Mouse (Mus musculus): ENCODE data around the gene Lrrc3. TPM values are rescaled to one million over a fixed set of nuclear protein-coding genes. Genes with fewer than 3 reads are reported as not detected.

The Lrrc3 gene
- polyA plus RNA-seq, 1 experiment: 8.6 TPM

- DNase-seq: peak; percentile 88
- no peak for TF ChIP-seq POLR2A (IDR thresholded peaks at IDR 0.05; ENCODE audit: low read depth, low read length)
- TF ChIP-seq CTCF (conservative IDR thresholded peaks at IDR 0.05; ENCODE audit: insufficient read depth, insufficient read length, low read depth, low read length): no peak
- Histone ChIP-seq H3K27ac (ENCODE audit: insufficient read depth, low read depth, low read length) (no peak overlapping the region), H3K4me1 (ENCODE audit: control insufficient read depth, insufficient read depth, low read length) (peaks cover 9% of the 10 kb centered on the region), H3K36me3 (ENCODE audit: control insufficient read depth, insufficient read depth, low read length) (no peaks in the 10 kb centered on the region), H3K27me3 (replicated peaks; ENCODE audit: control insufficient read depth, insufficient read depth, low read length) (no peaks in the 10 kb centered on the region), H3K4me3 (ENCODE audit: insufficient read depth, low read depth, low read length) (no peak overlapping the region)
- WGBS: 47% methylated on average over 7 of the region's 7 CpGs
Observed at GRCm38 (mm10) chr10:77900126-77900525, 2.2 kb downstream of the Lrrc3 start.

- TF ChIP-seq POLR2A (IDR thresholded peaks at IDR 0.05; ENCODE audit: low read depth, low read length) (no peak), CTCF (conservative IDR thresholded peaks at IDR 0.05; ENCODE audit: insufficient read depth, insufficient read length, low read depth, low read length) (no peak)
- 53% methylated on average over 5 of the region's 5 CpGs for WGBS
- peaks cover 6% of the 10 kb centered on the region; the same call in 1 of the 2 replicates for H3K4me1 ChIP-seq (ENCODE audit: control insufficient read depth, insufficient read depth, low read length)
- H3K27me3 ChIP-seq (replicated peaks; ENCODE audit: control insufficient read depth, insufficient read depth, low read length): no peaks in the 10 kb centered on the region
- peak; percentile 16 for DNase-seq
- H3K4me3 ChIP-seq (ENCODE audit: insufficient read depth, low read depth, low read length): no peak overlapping the region
- H3K36me3 ChIP-seq (ENCODE audit: control insufficient read depth, insufficient read depth, low read length): no peaks in the 10 kb centered on the region
- H3K27ac ChIP-seq (ENCODE audit: insufficient read depth, low read depth, low read length): no peak overlapping the region
Observed at GRCm38 (mm10) chr10:77895562-77895961, 6.8 kb downstream of the Lrrc3 start.

GRCm38 (mm10) chr10:77890987-77891565 is 11.3 kb downstream of the Lrrc3 start:
- TF ChIP-seq POLR2A (IDR thresholded peaks at IDR 0.05; ENCODE audit: low read depth, low read length) (no peak), CTCF (conservative IDR thresholded peaks at IDR 0.05; ENCODE audit: insufficient read depth, insufficient read length, low read depth, low read length) (no peak)
- no peak for DNase-seq
- no peak overlapping the region for H3K27ac ChIP-seq (ENCODE audit: insufficient read depth, low read depth, low read length)
- no peaks in the 10 kb centered on the region for H3K4me1 ChIP-seq (ENCODE audit: control insufficient read depth, insufficient read depth, low read length)
- no peaks in the 10 kb centered on the region for H3K36me3 ChIP-seq (ENCODE audit: control insufficient read depth, insufficient read depth, low read length)
- no peak overlapping the region for H3K4me3 ChIP-seq (ENCODE audit: insufficient read depth, low read depth, low read length)
- 82% methylated on average over 8 of the region's 8 CpGs for WGBS
- no peaks in the 10 kb centered on the region for H3K27me3 ChIP-seq (replicated peaks; ENCODE audit: control insufficient read depth, insufficient read depth, low read length)

- no peaks in the 10 kb centered on the region for H3K36me3 ChIP-seq (ENCODE audit: control insufficient read depth, insufficient read depth, low read length)
- no peak for TF ChIP-seq POLR2A (IDR thresholded peaks at IDR 0.05; ENCODE audit: low read depth, low read length)
- TF ChIP-seq CTCF (conservative IDR thresholded peaks at IDR 0.05; ENCODE audit: insufficient read depth, insufficient read length, low read depth, low read length): peak; percentile 38; the same call in 1 of the 2 replicates
- no peak overlapping the region for H3K27ac ChIP-seq (ENCODE audit: insufficient read depth, low read depth, low read length)
- no peaks in the 10 kb centered on the region for H3K27me3 ChIP-seq (replicated peaks; ENCODE audit: control insufficient read depth, insufficient read depth, low read length)
- DNase-seq: no peak
- 45% methylated on average over 12 of the region's 12 CpGs for WGBS
- no peaks in the 10 kb centered on the region for H3K4me1 ChIP-seq (ENCODE audit: control insufficient read depth, insufficient read depth, low read length)
- H3K4me3 ChIP-seq (ENCODE audit: insufficient read depth, low read depth, low read length): no peak overlapping the region
Observed at GRCm38 (mm10) chr10:77886007-77886747, 16.2 kb downstream of the Lrrc3 start.

- Histone ChIP-seq H3K27me3 (replicated peaks; ENCODE audit: control insufficient read depth, insufficient read depth, low read length) (no peaks in the 10 kb centered on the region), H3K4me1 (ENCODE audit: control insufficient read depth, insufficient read depth, low read length) (no peaks in the 10 kb centered on the region), H3K4me3 (ENCODE audit: insufficient read depth, low read depth, low read length) (no peak overlapping the region), H3K27ac (ENCODE audit: insufficient read depth, low read depth, low read length) (no peak overlapping the region), H3K36me3 (ENCODE audit: control insufficient read depth, insufficient read depth, low read length) (no peaks in the 10 kb centered on the region)
- no peak for DNase-seq
- WGBS: 86% methylated on average over 5 of the region's 5 CpGs
- TF ChIP-seq CTCF (conservative IDR thresholded peaks at IDR 0.05; ENCODE audit: insufficient read depth, insufficient read length, low read depth, low read length) (peak; percentile 27; the same call in 1 of the 2 replicates), POLR2A (IDR thresholded peaks at IDR 0.05; ENCODE audit: low read depth, low read length) (no peak)
Observed at GRCm38 (mm10) chr10:77882553-77882952, 19.8 kb downstream of the Lrrc3 start.

- Histone ChIP-seq H3K4me3 (ENCODE audit: insufficient read depth, low read depth, low read length) (no peak overlapping the region), H3K36me3 (ENCODE audit: control insufficient read depth, insufficient read depth, low read length) (no peaks in the 10 kb centered on the region), H3K27ac (ENCODE audit: insufficient read depth, low read depth, low read length) (no peak overlapping the region), H3K4me1 (ENCODE audit: control insufficient read depth, insufficient read depth, low read length) (no peaks in the 10 kb centered on the region), H3K27me3 (replicated peaks; ENCODE audit: control insufficient read depth, insufficient read depth, low read length) (no peaks in the 10 kb centered on the region)
- TF ChIP-seq CTCF (conservative IDR thresholded peaks at IDR 0.05; ENCODE audit: insufficient read depth, insufficient read length, low read depth, low read length) (peak; percentile 33; the same call in 1 of the 2 replicates), POLR2A (IDR thresholded peaks at IDR 0.05; ENCODE audit: low read depth, low read length) (no peak)
- 57% methylated on average over 3 of the region's 3 CpGs for WGBS
- no peak for DNase-seq
Observed at GRCm38 (mm10) chr10:77880305-77880704, 22.0 kb downstream of the Lrrc3 start.

- WGBS: 65% methylated on average over 6 of the region's 6 CpGs
- peak; percentile 47 for DNase-seq
- H3K4me1 ChIP-seq (ENCODE audit: control insufficient read depth, insufficient read depth, low read length): no peaks in the 10 kb centered on the region
- TF ChIP-seq CTCF (conservative IDR thresholded peaks at IDR 0.05; ENCODE audit: insufficient read depth, insufficient read length, low read depth, low read length): peak; percentile 70
- no peak for TF ChIP-seq POLR2A (IDR thresholded peaks at IDR 0.05; ENCODE audit: low read depth, low read length)
- no peaks in the 10 kb centered on the region for H3K27me3 ChIP-seq (replicated peaks; ENCODE audit: control insufficient read depth, insufficient read depth, low read length)
- no peak overlapping the region for H3K4me3 ChIP-seq (ENCODE audit: insufficient read depth, low read depth, low read length)
- H3K36me3 ChIP-seq (ENCODE audit: control insufficient read depth, insufficient read depth, low read length): no peaks in the 10 kb centered on the region
- H3K27ac ChIP-seq (ENCODE audit: insufficient read depth, low read depth, low read length): no peak overlapping the region
Observed at GRCm38 (mm10) chr10:77878985-77879384, 23.4 kb downstream of the Lrrc3 start.
